Mouse (Mus musculus) E14TG2a.4 (cell line): ENCODE results near the gene Ubap1.

Experiments used
- CTCF ChIP-seq: conservative IDR thresholded peaks from 2 replicates; pipeline ENCODE4 v1.5.1; 2014; ENCODE audit warnings: low read length
- NANOG ChIP-seq: IDR thresholded peaks from 2 replicates; pipeline ENCODE4 v1.6.1; 2014; ENCODE audit warnings: borderline replicate concordance, low read length, mixed read lengths
- POU5F1 ChIP-seq: IDR thresholded peaks from 2 replicates; pipeline ENCODE4 v1.6.1; 2014; ENCODE audit warnings: low read length, borderline replicate concordance

DNA sequence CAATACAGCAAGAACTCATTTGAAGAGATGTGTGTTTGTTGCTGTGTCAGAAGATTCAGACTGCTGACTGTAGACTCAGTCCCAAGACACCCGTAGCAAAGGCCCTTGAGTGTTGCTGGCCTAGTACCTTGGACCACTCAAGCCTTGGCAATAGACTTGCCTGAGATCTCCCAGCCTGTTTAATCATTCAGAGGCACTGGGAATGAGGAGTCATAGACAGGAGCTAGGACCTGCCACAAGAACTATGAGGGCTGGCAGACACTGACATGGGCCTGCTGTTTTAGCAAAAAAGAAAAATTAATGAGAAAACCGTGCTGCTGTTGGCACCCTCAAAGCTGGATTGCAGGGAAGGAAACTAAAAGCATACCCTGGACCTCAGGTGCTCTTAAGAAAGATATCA lies 42.2 kb downstream of the Ubap1 start:
- TF ChIP-seq CTCF (no peak), NANOG (no peak), POU5F1 (no peak)
